Mouse (Mus musculus) E14TG2a.4 (cell line): ENCODE results near the gene Srek1ip1.

Experiments
- CTCF ChIP-seq: conservative IDR thresholded peaks from 2 replicates; pipeline ENCODE4 v1.5.1; 2014; ENCODE audit warnings: low read length
- NANOG ChIP-seq: IDR thresholded peaks from 2 replicates; pipeline ENCODE4 v1.6.1; 2014; ENCODE audit warnings: borderline replicate concordance, low read length, mixed read lengths
- POU5F1 ChIP-seq: IDR thresholded peaks from 2 replicates; pipeline ENCODE4 v1.6.1; 2014; ENCODE audit warnings: low read length, borderline replicate concordance

DNA sequence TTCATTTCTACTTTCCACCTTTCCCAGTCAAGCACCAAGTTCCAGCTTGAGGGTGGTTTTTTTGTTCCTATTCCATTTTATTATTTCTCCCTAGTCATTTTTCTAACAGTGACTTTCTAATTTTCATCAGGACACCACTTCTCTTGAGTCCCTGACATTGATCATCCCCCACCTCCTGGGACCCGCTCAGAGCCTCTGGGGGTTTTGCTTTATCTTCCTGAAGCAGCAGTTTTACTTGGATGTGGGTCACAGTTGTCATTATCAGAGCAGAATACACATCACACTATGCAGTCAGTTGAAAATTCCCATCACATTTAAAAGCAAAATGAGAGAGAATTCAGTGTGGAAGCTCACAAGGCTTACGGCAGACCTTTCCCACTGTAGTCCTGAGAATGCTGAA is 61.4 kb downstream of the Srek1ip1 start:
- TF ChIP-seq CTCF: no peak
- TF ChIP-seq NANOG: no peak
- TF ChIP-seq POU5F1: no peak
